Mouse (Mus musculus): ENCODE measurements around the gene Brms1l.
"Not testable (repeated sequence)": the region's sequence is repeated elsewhere in the genome, so short reads cannot be mapped to it uniquely, and the experiment has no call there.

Gene Brms1l

DNA sequence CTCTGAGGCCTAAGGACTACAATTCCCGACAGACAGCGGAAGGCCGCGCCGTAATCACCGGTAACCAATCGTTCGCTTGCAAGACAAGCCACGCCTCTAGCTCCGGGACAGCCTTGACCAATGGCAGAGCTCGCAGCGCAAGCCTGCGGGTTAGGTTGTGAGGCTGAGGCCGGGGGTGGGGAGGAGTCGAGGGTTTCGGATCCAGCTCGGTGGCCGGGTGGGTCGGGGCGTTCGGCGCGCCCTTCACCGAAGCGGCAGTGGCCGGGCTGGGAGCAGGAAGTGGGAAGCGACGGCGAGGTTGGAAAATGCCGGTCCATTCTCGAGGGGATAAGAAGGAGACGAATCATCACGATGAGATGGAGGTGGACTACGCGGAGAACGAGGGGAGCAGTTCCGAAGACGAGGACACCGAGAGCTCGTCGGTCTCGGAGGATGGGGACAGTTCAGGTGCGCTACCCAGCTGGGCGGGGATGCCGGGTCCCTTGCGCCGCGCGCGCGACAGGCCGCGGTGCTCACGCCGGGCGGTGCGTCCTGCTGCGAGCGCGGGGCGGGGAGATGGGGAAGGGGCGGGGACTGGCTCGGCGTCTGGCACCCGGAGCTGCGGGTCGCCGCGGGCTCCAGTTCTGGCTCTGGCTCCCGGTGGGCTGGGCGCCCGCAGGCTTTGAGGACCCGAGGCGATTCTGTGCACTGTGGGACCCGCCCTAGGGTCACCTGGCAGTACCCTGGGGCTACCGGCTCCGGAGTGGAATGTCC lies at the start of gene Brms1l:
Brms1l (plus strand) TSS at position 126 of the 753 bp plus-strand sequence.
- DNase-seq (ENCODE audit: low read depth, low spot score): peak; percentile 93

DNA sequence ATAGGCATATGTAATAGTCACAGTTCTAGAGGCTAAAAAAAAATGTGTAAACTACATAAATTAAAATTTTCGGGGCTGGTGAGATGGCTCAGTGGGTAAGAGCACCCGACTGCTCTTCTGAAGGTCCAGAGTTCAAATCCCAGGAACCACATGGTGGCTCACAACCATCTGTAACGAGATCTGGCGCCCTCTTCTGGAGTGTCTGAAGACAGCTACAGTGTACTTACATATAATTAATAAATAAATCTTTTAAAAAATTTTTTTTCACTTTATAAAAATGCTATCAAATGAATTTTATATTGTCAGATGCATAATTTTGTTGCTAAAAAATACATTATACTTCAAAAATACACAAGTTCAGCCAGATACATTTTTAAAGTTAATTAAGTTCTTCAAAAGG lies 41.6 kb upstream of the Brms1l start:
- DNase-seq (ENCODE audit: low read depth, low spot score): not testable (repeated sequence)

DNA sequence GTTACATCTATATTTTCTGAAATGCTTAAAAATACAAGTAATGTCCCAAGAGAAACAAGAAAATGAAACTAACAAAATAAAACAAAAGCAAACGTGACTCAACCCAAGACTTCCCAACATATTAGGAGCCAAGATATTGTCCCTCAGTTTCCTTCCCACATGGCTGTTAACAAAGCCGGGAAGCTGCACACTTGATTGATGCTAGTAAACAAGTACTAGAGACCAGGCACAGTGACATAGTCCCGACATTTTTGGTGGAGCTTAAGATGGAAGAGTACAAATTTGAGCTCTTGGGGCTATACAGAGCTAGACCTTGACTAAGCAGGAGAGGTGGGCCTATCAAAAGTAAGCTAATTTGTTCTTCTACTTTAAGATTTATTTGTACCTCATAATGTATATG lies 39.0 kb upstream of the Brms1l start:
- no peak for DNase-seq (ENCODE audit: low read depth, low spot score)

GRCm38 (mm10) chr12:55798745-55799144 lies 37.4 kb upstream of the Brms1l start:
- DNase-seq (ENCODE audit: low read depth, low spot score): no peak

GRCm38 (mm10) chr12:55800144-55800543 lies 36.0 kb upstream of the Brms1l start:
- no peak for DNase-seq (ENCODE audit: low read depth, low spot score)

GRCm38 (mm10) chr12:55801131-55801530 lies 35.0 kb upstream of the Brms1l start:
- no peak for DNase-seq (ENCODE audit: low read depth, low spot score)

DNA sequence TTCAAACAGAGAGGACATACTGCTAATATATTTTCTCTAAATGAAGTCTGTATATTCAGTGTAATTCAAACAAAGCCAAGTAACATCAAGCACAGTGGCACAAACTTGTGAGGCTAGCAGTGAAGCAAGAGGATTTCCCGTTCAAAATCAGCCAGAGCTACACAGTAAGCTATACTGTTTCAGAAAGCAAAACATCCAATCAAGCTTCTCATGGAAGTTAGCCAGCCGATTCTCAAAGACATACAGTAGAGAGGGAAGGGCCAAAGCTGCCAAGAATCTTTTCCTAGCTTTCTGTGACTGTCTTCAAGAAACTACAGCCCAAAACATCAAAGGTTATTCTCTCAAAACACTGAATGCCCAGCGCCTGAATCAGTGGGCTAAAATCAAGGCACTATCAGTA lies 31.1 kb upstream of the Brms1l start:
- DNase-seq (ENCODE audit: low read depth, low spot score): no peak

GRCm38 (mm10) chr12:55816488-55816887 lies 19.6 kb upstream of the Brms1l start:
- no peak for DNase-seq (ENCODE audit: low read depth, low spot score)

GRCm38 (mm10) chr12:55820119-55820660 lies 15.9 kb upstream of the Brms1l start:
- DNase-seq (ENCODE audit: low read depth, low spot score): peak; percentile 36

- DNase-seq (ENCODE audit: low read depth, low spot score): peak; percentile 85
Measured at GRCm38 (mm10) chr12:55820661-55821314, 15.3 kb upstream of the Brms1l start, which contains the start of gene Ralgapa1. TSS of gene Ralgapa1 (minus strand) at chr12:55821167.

- DNase-seq (ENCODE audit: low read depth, low spot score): no peak
Measured at GRCm38 (mm10) chr12:55824027-55824426, 12.1 kb upstream of the Brms1l start.

DNA sequence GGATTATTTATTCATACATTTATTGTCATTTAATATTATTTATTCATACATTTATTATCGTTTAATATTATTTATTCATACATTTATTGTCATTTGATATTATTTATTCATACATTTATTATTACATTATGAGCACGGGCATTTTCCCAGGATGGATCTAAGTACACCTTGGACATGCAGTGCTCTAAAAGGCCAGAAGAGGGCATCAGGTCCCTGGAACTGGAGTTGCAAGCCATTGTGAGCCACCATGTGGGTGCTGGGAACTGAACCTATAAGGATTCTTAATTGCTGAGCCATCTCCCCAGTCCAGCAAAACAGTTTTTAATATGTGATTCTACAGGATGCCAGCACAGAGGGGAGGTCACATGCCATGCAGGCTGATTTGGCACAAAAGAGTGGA lies 10.6 kb upstream of the Brms1l start:
- no peak for DNase-seq (ENCODE audit: low read depth, low spot score)

DNA sequence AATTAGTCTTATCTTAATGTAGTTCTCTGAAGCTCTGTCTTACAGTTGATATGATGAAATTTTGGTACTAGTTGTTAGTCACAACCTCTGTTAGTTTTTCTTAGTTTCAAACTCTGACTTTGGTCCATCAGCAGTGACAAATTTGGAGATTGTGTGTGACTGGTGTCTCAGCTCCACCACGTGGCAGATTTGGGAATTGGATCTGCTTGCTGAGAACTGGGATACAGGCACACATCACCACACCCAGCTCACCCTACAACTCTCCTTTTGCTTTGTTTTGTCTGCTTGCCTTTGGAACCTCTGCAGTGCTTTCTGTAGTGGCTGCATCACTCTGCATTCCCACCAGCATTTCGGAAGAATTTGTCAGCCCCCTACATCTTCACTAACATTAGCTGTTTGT lies 5.0 kb upstream of the Brms1l start:
- DNase-seq (ENCODE audit: low read depth, low spot score): peak; percentile 28

DNA sequence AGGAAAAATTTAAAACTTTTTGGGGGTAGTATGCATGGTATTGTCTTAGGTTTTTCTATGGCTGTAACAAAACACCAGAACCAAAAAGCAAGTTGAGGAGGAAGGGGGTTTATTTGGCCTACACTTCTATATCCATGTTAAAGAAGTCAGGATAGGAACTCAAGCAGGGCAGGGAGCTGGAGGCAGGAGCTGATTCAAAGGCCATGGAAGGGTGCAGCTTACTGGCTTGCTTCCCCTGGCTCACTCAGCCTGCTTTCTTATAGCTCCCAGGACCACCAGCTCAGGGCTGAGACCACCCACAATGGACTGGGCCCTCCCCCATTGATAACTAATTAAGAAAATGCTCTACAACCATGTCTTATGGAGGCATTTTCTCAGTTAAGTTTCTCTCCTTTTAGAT lies 3.2 kb upstream of the Brms1l start:
- no peak for DNase-seq (ENCODE audit: low read depth, low spot score)

DNA sequence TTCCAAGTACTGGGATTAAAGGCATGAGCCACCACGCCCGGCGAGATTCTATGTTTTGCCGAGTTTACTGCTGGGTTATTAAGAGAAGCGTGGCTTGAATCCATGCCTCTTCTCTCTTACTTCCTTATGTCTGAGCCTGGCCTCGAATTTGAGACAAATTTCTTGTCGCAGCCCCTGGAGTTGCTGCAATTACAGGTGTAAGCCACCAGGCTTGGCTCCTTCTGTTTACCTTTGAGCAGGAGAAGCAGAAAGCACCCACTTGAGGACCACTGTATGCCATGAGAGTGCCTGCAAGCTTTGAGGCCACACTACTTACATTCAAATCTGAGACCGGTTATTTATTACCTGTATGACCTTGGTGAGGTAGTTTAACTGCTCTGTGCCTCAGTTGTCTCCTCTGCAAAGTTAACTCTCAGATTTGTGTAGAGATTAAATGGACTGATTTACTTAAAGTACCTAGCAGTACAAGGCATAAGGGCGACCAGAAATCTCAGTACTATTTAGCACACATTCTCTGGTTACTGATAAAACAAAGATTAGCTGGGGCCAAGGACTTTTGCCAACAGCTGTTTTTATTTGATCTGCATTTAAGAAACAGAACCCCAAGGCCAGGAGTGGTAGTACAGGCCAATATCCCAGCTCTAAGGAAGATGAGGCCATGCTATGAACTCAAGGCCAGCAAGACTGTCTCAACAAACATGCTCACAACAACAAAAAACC lies 2.1 kb upstream of the Brms1l start:
- DNase-seq (ENCODE audit: low read depth, low spot score): no peak

GRCm38 (mm10) chr12:55834891-55835290 lies 1.2 kb upstream of the Brms1l start:
- no peak for DNase-seq (ENCODE audit: low read depth, low spot score)

- no peak for DNase-seq (ENCODE audit: low read depth, low spot score)
Measured at GRCm38 (mm10) chr12:55835857-55836198, 296 bp upstream of the Brms1l start.

DNA sequence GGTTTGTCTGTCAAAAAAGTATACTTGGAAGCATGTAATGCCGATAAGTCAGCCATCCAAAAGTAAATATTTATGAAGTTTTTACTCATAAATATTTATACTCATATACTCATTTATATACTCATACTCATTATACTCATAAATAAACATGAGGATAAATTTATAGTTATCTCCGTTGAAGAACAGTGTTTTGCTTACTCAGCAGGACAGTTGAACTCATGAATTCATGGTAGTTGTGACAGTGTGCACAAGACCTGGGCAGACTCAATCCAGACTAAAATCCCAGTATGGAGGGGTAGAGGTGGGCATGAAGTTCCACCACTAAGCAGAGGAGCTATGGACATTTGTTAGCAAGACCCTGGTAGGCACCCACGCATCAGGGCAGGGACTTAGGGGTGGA lies 1.4 kb downstream of the Brms1l start:
- DNase-seq (ENCODE audit: low read depth, low spot score): no peak

DNA sequence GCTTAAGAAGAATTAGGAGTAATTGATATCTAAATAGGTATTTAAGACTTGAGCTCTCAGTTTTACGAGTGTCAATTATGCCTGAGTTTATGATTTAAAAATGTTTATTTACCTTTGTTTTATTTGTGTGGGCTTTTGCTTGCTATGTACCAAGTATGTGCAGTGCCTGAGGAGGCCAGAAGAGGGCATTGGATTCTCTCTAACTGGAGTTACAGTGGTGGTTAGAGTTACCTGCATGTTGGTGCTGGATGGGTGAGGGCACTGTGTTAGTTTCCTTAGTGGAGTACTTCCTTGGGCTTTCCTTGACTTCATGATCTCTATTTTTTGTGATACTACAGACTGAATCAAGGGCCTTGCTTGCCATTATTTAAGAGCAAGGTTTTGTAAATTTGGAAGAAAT lies 10.6 kb downstream of the Brms1l start:
- no peak for DNase-seq (ENCODE audit: low read depth, low spot score)

- DNase-seq (ENCODE audit: low read depth, low spot score): no peak
Measured at GRCm38 (mm10) chr12:55847851-55848250, 11.7 kb downstream of the Brms1l start.

DNA sequence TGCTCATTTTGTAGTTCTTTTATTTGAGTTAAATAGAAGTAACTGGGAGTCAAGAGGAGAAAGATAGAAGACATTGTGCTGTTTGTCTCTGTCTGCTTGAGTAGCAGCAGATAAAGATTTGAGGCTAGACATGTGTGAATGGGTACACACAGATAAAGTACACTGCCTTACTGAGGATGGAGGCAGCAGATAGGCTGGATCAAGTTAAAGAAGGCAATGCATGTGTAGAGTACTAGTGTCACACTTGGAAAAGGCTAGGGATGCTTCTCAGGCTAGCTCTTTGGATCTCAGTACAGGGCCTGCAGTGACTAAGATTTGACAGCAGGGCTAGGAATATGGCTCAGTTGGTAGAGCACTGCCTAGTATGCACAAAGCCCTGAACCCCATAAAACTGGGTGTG lies 14.5 kb downstream of the Brms1l start:
- DNase-seq (ENCODE audit: low read depth, low spot score): no peak
